Mouse (Mus musculus): ENCODE results near the gene Comp. TPM values are rescaled to one million over a fixed set of nuclear protein-coding genes. Genes with fewer than 3 reads are reported as not detected.

Gene Comp
- polyA plus RNA-seq, 2 experiments from 2014 or later, result 0.95 TPM; not detected in 1

- peak; percentile 76 for ATAC-seq
Measured at GRCm38 (mm10) chr8:70353194-70353817, 20.1 kb upstream of the Comp start, which contains the start of gene Upf1. TSS of gene Upf1 (minus strand) at chr8:70353278.

- no peak for ATAC-seq
Measured at GRCm38 (mm10) chr8:70354004-70354403, 19.4 kb upstream of the Comp start.

DNA sequence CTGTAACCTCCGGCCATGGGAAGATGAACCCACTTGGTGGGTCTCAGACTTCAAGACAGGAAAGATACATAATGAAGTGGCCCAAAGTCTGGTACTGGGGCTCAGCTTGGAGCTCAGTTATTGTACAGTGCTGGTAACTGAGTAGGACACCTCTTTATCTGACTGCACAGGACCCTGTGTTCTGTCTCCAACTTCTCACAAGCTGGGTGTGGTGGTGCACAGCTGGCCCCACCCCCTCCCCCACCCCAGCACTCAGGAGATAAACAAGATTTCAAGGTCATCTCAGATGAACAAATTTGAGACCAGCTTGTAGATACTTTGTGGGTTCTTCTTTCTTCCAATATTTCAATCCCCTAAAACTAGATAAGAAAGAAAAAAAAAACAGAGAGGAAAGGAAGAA, 17.2 kb upstream of the Comp start:
- ATAC-seq, result no peak

- no peak for ATAC-seq
Measured at GRCm38 (mm10) chr8:70359411-70359810, 13.9 kb upstream of the Comp start.

GRCm38 (mm10) chr8:70360769-70361168, 12.6 kb upstream of the Comp start:
- ATAC-seq, result no peak

GRCm38 (mm10) chr8:70361484-70362032, 11.8 kb upstream of the Comp start:
- ATAC-seq, result no peak

GRCm38 (mm10) chr8:70364066-70364465, 9.3 kb upstream of the Comp start:
- no peak for ATAC-seq

GRCm38 (mm10) chr8:70366588-70366987, 6.8 kb upstream of the Comp start:
- ATAC-seq, result no peak

DNA sequence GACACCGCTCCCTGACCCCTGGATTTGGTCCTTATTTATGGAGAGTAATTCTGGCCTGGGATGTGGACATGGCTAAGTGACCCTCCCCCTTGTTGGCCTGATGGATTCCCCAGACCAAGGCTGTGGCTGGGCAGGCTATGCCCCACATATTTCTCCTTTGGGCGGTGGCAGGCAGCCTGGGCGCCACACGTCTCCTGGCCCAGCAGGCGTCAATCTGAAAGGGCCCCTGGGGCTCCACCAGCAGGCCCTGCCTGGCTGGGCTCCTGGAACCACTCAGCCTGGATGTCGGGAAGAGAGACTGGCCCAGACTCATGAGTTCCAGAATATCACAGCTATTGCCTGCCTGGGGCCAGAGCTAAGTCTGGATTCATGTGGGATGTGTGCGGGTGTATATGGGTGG, 2.9 kb upstream of the Comp start:
- no peak for ATAC-seq

- ATAC-seq, result no peak
Measured at GRCm38 (mm10) chr8:70371951-70372350, 1.4 kb upstream of the Comp start.

GRCm38 (mm10) chr8:70374318-70374927, 1.1 kb downstream of the Comp start:
- ATAC-seq, result no peak

DNA sequence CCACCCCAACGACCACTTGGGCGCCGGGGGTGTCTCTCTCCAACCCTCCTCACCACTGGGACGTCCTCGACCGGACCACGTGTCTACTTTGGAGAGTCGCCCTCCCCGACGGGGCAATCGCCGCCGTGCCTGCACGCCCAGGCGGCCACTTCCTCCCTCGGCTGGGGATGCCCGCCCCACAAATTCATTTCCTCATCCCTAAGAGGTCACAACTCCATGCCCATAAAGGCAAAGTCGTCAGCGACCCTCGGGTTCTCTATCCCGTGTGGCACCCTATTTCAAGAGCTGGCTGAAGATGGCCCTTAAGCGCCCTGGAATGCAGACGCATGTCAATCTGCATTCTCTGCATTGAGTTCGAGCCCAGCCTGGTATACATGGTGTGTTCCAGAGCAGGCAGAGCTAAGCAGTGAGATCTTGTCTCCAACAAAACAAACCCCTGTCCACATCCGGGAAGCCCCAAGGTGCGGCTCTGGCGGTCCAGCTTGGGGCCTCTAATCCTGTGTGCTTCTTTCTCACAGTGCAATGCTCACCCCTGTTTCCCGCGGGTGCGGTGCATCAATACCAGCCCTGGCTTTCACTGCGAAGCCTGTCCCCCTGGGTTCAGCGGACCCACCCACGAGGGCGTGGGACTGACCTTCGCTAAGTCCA, 2.0 kb downstream of the Comp start:
- ATAC-seq, result peak; percentile 56

DNA sequence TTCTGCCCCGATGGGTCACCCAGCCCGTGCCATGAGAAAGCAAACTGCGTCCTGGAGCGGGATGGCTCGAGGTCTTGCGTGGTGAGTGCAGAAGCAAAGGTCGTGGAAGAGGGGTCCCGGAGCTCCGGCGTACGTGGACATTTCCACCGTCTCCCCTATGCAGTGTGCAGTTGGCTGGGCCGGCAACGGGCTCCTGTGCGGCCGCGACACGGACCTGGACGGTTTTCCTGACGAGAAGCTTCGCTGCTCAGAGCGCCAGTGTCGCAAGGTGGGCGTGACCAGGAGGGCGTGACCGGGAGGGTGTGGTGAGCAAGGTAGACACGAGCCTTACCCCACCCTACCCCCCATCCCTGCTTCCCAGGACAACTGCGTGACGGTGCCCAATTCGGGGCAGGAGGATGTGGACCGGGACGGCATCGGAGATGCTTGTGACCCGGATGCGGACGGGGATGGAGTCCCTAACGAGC, 3.0 kb downstream of the Comp start:
- no peak for ATAC-seq

DNA sequence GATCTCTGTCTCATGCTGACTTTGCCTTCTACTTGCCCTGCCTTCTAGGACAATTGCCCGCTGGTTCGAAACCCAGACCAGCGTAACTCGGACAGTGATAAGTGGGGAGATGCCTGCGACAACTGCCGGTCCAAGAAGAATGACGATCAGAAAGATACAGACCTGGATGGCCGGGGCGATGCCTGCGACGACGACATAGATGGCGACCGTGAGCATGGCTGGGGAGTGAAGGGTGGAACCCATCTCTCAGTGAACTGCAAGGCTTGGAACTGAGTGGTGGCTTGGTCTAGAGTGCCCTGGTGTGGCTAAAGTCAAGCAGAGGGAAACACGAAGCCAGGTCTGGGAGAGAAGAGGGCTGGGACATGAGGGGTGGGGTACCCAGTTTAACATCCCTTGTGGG, 3.7 kb downstream of the Comp start:
- no peak for ATAC-seq

GRCm38 (mm10) chr8:70380069-70380468, 6.7 kb downstream of the Comp start:
- ATAC-seq, result no peak

GRCm38 (mm10) chr8:70383287-70383686, 9.9 kb downstream of the Comp start:
- peak; percentile 71 for ATAC-seq

GRCm38 (mm10) chr8:70389678-70390077, 16.3 kb downstream of the Comp start:
- no peak for ATAC-seq

- no peak for ATAC-seq
Measured at GRCm38 (mm10) chr8:70393087-70393486, 19.7 kb downstream of the Comp start.

DNA sequence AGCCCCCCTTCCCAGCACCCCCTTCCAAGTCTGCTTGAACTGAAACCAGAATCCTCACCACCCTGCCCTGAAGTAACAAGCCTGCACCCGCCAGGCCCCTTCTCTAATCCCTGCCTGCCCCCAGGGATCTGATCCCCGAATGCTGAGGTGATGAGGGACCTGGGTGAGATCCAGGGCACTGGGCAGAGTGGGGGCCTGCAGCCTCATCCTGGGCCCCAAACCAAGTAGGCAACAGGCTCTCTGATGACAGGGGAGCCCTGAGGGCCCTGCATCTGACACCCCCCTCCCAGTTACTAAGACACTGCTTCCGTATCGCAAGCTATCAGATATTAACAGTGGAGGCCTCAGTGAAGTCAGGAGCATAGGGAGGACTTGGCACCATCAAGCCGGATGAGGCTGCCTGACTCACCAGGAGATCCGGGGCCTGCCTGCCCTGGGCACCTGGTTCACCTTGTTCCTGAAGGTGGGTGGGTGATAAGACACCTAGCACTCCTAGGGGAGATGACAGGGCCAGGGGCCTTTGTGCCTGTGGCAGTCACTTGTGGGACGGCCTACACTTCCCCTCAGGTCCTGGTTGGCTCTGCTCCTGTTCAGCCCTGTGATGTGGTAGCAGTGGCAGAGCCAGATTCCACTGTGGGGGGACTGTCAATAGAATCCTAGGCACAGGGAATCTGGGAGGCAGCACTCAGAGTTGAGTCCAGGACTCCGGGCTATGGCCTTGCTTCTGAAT, 21.1 kb downstream of the Comp start:
- ATAC-seq, result no peak

DNA sequence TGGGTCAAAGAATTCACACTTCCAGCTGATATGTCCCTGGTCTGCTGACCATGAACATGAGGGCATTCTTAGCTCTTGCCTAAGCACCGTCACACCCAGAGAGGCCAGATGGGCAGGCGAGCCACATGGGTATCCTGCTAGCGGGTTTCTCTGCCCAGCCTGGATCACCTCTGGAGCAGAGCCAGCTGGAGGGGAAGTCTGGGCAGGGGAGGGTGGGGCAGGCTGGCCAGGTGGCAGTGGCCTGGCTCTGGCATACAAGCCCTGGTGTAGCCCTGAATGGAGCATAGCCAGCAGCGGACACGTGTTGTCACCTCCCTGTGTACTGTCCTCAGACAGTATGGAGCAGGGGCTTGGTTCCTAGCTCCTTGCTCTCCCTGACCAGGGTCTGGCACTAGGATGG, 22.3 kb downstream of the Comp start:
- ATAC-seq, result no peak

GRCm38 (mm10) chr8:70396184-70396583, 22.8 kb downstream of the Comp start:
- ATAC-seq, result no peak

GRCm38 (mm10) chr8:70397611-70398563, 24.5 kb downstream of the Comp start:
- ATAC-seq, result no peak

All from activated CD4-positive, CD25-positive, alpha-beta regulatory T cell, adult 4 months (primary cell).